In the genomic region with DNA sequence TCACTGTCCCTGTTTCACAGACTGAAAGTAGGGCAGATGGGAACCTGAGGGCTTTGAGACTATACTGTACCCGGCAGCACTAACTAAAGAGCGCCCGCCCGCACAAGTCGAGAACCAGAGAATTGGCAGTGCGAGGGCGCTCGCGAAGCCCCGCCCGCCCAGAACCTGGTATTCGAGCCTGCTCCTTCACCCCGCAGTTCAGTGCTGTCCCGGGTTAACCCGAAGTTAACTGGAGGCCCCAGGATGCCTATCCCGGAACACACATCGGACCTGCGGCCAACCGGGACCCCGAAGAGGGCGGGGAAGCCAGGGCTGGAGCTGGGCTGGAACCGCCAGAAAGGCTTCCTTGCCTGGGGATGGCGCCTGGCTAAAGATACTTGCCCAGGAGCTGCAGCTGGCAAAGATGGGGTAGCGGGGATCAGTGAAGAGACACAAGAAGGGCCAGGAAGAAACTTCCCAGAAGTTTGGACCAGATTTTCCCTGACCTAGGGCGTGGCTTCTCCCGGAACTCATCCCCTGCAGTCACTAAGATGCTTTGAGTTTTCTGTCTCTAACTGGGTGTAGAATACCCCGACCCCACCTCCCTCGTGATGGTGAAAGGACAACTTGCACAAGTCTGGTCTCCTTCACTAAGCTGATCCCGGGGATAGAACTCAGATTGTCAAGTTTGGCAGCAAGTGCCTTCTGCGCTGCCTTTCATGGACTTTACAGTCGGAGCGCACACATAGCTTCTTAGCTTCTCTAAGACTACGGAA, we compare ENCODE assay signal across 8 mouse cellular contexts. TPM values are rescaled to one million over a fixed set of nuclear protein-coding genes. Genes with fewer than 3 reads are reported as not detected.
DNase-seq lines count a peak whose midpoint lies in the region; ATAC-seq and TF ChIP-seq lines count a peak whose summit lies in the region.

Gtpbp3 (plus strand) TSS at position 413 of the 755 bp plus-strand sequence.

- under 1% methylated on average over 23 of the region's 33 CpGs for WGBS in embryonic facial prominence, embryonic 14.5 days
- under 1% methylated on average over 33 of the region's 33 CpGs for WGBS in kidney, embryonic 14.5 days
- WGBS in midbrain, postnatal 0 days = 0% methylated on average over 33 of the region's 33 CpGs

- H3K4me1 ChIP-seq in embryonic facial prominence, embryonic 14.5 days (ENCODE audit: control insufficient read depth, insufficient read depth, low read length) = peaks cover 16% of the 10 kb centered on the region
- H3K4me1 ChIP-seq in kidney, embryonic 14.5 days (ENCODE audit: control insufficient read depth, insufficient read depth, low read length) = peaks cover 11% of the 10 kb centered on the region
- H3K4me1 ChIP-seq in midbrain, postnatal 0 days (ENCODE audit: insufficient read depth, low read length) = 0 out of 2 replicates have a peak, but pooled peaks cover 12% of the 10 kb centered on the region

- no peaks in the 10 kb centered on the region for H3K27me3 ChIP-seq in embryonic facial prominence, embryonic 14.5 days (replicated peaks; ENCODE audit: control insufficient read depth, insufficient read depth, low read length)
- no peaks in the 10 kb centered on the region for H3K27me3 ChIP-seq in kidney, embryonic 14.5 days (ENCODE audit: control insufficient read depth, insufficient read depth, low read length)
- H3K27me3 ChIP-seq in midbrain, postnatal 0 days (ENCODE audit: insufficient read depth, low read length) = no peaks in the 10 kb centered on the region

- H3K4me2 ChIP-seq in embryonic facial prominence, embryonic 14.5 days (ENCODE audit: low read depth, low read length) = peak within 1 kb of the TSS; percentile 99
- H3K4me2 ChIP-seq in kidney, embryonic 14.5 days (replicated peaks; ENCODE audit: low read depth, low read length) = peak within 1 kb of the TSS; percentile 97
- peak within 1 kb of the TSS; percentile 100 for H3K4me2 ChIP-seq in midbrain, postnatal 0 days (ENCODE audit: low read depth, low read length, poor library complexity, severe bottlenecking)

- no peak for TF ChIP-seq CTCF in midbrain, postnatal 0 days (IDR thresholded peaks at IDR 0.05)

- ATAC-seq in embryonic facial prominence, embryonic 14.5 days (ENCODE audit: low read depth) = peak; percentile 66
- ATAC-seq in kidney, embryonic 14.5 days (ENCODE audit: low FRiP score, low TSS enrichment) = peak; percentile 41
- ATAC-seq in midbrain, postnatal 0 days (ENCODE audit: low FRiP score) = peak; percentile 32

- DNase-seq in 3T3-L1 (ENCODE audit: low read depth, low spot score) (peak; percentile 86), liver (peak; percentile 78)
- peak; percentile 91 for DNase-seq in adrenal gland, postnatal 14 days
- DNase-seq in embryonic facial prominence, embryonic 14.5 days (ENCODE audit: low spot score) = peak; percentile 93
- DNase-seq in heart, adult 9 months (ENCODE audit: low spot score in 2 of 2) = peak; percentile 80 to 86
- peak; percentile 83 for DNase-seq in midbrain, postnatal 0 days (ENCODE audit: low spot score)
- peak; percentile 77 to 86 for DNase-seq in spleen, postnatal 10 days (ENCODE audit: low spot score in 2 of 2)

- H3K4me3 ChIP-seq in embryonic facial prominence, embryonic 14.5 days (ENCODE audit: low read depth, low read length) = peak within 1 kb of the TSS; percentile 78
- peak within 1 kb of the TSS; percentile 87 for H3K4me3 ChIP-seq in kidney, embryonic 14.5 days (ENCODE audit: low read length)
- H3K4me3 ChIP-seq in midbrain, postnatal 0 days (ENCODE audit: low read depth, low read length) = peak within 1 kb of the TSS; percentile 66

- peak within 1 kb of the TSS; percentile 89 for H3K27ac ChIP-seq in embryonic facial prominence, embryonic 14.5 days (replicated peaks; ENCODE audit: low read depth, low read length)
- peak within 1 kb of the TSS; percentile 82 for H3K27ac ChIP-seq in kidney, embryonic 14.5 days (ENCODE audit: low read depth, low read length)
- peak within 1 kb of the TSS; percentile 43 for H3K27ac ChIP-seq in midbrain, postnatal 0 days (ENCODE audit: low read depth, low read length)

- peak within 1 kb of the TSS; percentile 79 for H3K9ac ChIP-seq in embryonic facial prominence, embryonic 14.5 days (ENCODE audit: low read depth, low read length)
- H3K9ac ChIP-seq in kidney, embryonic 14.5 days (ENCODE audit: low read depth, low read length) = peak within 1 kb of the TSS; percentile 78
- peak within 1 kb of the TSS; percentile 75 for H3K9ac ChIP-seq in midbrain, postnatal 0 days (replicated peaks; ENCODE audit: low read length, poor library complexity, severe bottlenecking)

- H3K9me3 ChIP-seq in embryonic facial prominence, embryonic 14.5 days (ENCODE audit: control insufficient read depth, low read length) = no peaks in the 10 kb centered on the region
- no peaks in the 10 kb centered on the region for H3K9me3 ChIP-seq in kidney, embryonic 14.5 days (ENCODE audit: control insufficient read depth, low read length)
- H3K9me3 ChIP-seq in midbrain, postnatal 0 days (ENCODE audit: low read length) = no peaks in the 10 kb centered on the region

- H3K36me3 ChIP-seq in embryonic facial prominence, embryonic 14.5 days (ENCODE audit: control insufficient read depth, insufficient read depth, low read length) = peaks cover 31% of the 10 kb centered on the region
- H3K36me3 ChIP-seq in kidney, embryonic 14.5 days (ENCODE audit: control insufficient read depth, insufficient read depth, low read length) = peaks cover 22% of the 10 kb centered on the region
- H3K36me3 ChIP-seq in midbrain, postnatal 0 days (ENCODE audit: insufficient read depth, low read length) = peaks cover 29% of the 10 kb centered on the region

RNA-seq across cellular contexts. Expression of gene Gtpbp3, which starts in this region (rescaled TPM):
- total RNA-seq in adrenal gland, postnatal 14 days (2021) = 20.0 and 21.5 TPM in 2 replicates
- 5.3 and 6.8 TPM in 2 replicates for polyA plus RNA-seq in embryonic facial prominence, embryonic 14.5 days (2014; fragmentation: Nextera tagmentation; extraction: Ambion mirVana)
- 6.6 and 8.4 TPM in 2 replicates for polyA plus RNA-seq in kidney, embryonic 14.5 days (2014; fragmentation: Nextera tagmentation; extraction: Ambion mirVana)
- 28.0 and 31.5 TPM in 2 replicates for total RNA-seq in midbrain, postnatal 0 days (2014; rRNA removed)
- 11.4 and 11.5 TPM in 2 replicates for polyA plus RNA-seq in midbrain, postnatal 0 days (2015; fragmentation: Nextera tagmentation; extraction: Ambion mirVana)

Comparison
In these comparisons a context has a peak if more than half of its experiments do, and no peak if none do; other contexts are left out.
1. Peak in every context shown above with its lines: DNase-seq, ATAC-seq, H3K4me3 ChIP-seq and H3K27ac ChIP-seq.